Mouse (Mus musculus) stomach, embryonic 16.5 days (tissue): ENCODE data around the gene Smarcc2. TPM values are rescaled to one million over a fixed set of nuclear protein-coding genes. Genes with fewer than 3 reads are reported as not detected.

Source experiments
- ATAC-seq: fragments of 200-750 bp; cut with Nextera tagmentation; 2 replicates; pipeline ENCODE4 v1.8.0; 2017; ENCODE audit warnings: moderate number of reproducible peaks, moderate TSS enrichment; ENCODE audit not compliant: insufficient read depth, low FRiP score
- H3K27ac ChIP-seq: fragments of 300-500 bp; sonication (generic); 2 replicates; pipeline ENCODE4 v1.5.1; 2014; ENCODE audit warnings: low read length
- H3K27me3 ChIP-seq: fragments of 300-500 bp; sonication (generic); 2 replicates; pipeline ENCODE4 v1.6.1; 2014; ENCODE audit warnings: low read length, control low read depth, mixed read lengths; ENCODE audit not compliant: control insufficient read depth, insufficient read depth
- H3K36me3 ChIP-seq: fragments of 300-500 bp; sonication (generic); 2 replicates; pipeline ENCODE4 v1.6.1; 2014; ENCODE audit warnings: low read length; ENCODE audit not compliant: control insufficient read depth, insufficient read depth
- H3K4me1 ChIP-seq: fragments of 300-500 bp; sonication (generic); 2 replicates; pipeline ENCODE4 v1.6.1; 2014; ENCODE audit warnings: low read length, control low read depth, mixed read lengths; ENCODE audit not compliant: control insufficient read depth, insufficient read depth
- H3K4me2 ChIP-seq: fragments of 300-500 bp; sonication (generic); 2 replicates; pipeline ENCODE4 v1.6.1; 2014; ENCODE audit warnings: low read depth, low read length, mixed read lengths
- H3K4me3 ChIP-seq: fragments of 300-500 bp; sonication (generic); replicated peaks from 2 replicates; pipeline ENCODE4 v1.5.1; 2014; ENCODE audit warnings: mild to moderate bottlenecking, low read length
- H3K9ac ChIP-seq: fragments of 300-500 bp; sonication (generic); 2 replicates; pipeline ENCODE4 v1.6.1; 2014; ENCODE audit warnings: low read length
- H3K9me3 ChIP-seq: fragments of 300-500 bp; sonication (generic); replicated peaks from 2 replicates; pipeline ENCODE4 v1.6.1; 2016; ENCODE audit warnings: low read length, control low read depth; ENCODE audit not compliant: control insufficient read depth
- WGBS: fragments of 180-500 bp; shearing (Covaris S2); extraction: QIAGEN DNeasy Blood & Tissue Kit; methylation state at CpG from one replicate; pipeline ENCODE4 v1.1.7; 2014; 5-methylcytosine and 5-hydroxymethylcytosine counted together
- microRNA-seq: library from miRNA; unstranded; fragments of <30 nt; microRNA quantifications from one replicate; pipeline ENCODE4, GENCODE M21; 2016
- polyA plus RNA-seq: library from polyadenylated mRNA; unstranded; fragments of >200 nt; fragmentation: Nextera tagmentation; extraction: Ambion mirVana; gene quantifications from 2 replicates; pipeline ENCODE4 v1.2.1, GENCODE M21; 2015

Gene Smarcc2
- polyA plus RNA-seq, 1 experiment from 2014 or later = 62.4 TPM

GRCm38 (mm10) chr10:128538340-128538870, 79.4 kb downstream of the Smarcc2 start:
- 88% methylated on average over 1 of the region's 1 CpGs for WGBS
- H3K27me3 ChIP-seq = no peaks in the 10 kb centered on the region
- H3K36me3 ChIP-seq = 0 out of 2 replicates have a peak, but pooled peaks cover 5% of the 10 kb centered on the region
- no peak overlapping the region for H3K4me3 ChIP-seq
- ATAC-seq = no peak
- H3K4me2 ChIP-seq = no peak overlapping the region
- H3K9ac ChIP-seq = no peak overlapping the region
- H3K27ac ChIP-seq = no peak overlapping the region
- H3K9me3 ChIP-seq = no peaks in the 10 kb centered on the region
- H3K4me1 ChIP-seq = no peaks in the 10 kb centered on the region

Small RNA genes lying within 50 kb of the gene (microRNA-seq; reads per million reads assigned to microRNA genes)
- gene Mir6916 = not detected
- gene Mir8105 = 0.50 reads per million

Other genes with a start within 250 kb of the Smarcc2 start
- 32.4 and 33.5 TPM in 2 replicates for gene Spryd4, start 247.4 kb upstream of the Smarcc2 start, polyA plus RNA-seq
- not detected in 2 replicates for gene Mip, start 233.4 kb upstream of the Smarcc2 start, polyA plus RNA-seq
- 30.4 and 35.0 TPM in 2 replicates for gene Timeless, start 227.2 kb upstream of the Smarcc2 start, polyA plus RNA-seq
- 0.52 and 0.66 TPM in 2 replicates for gene Apon, start 205.2 kb upstream of the Smarcc2 start, polyA plus RNA-seq
- 5.7 and 7.3 TPM in 2 replicates for gene Apof, start 190.6 kb upstream of the Smarcc2 start, polyA plus RNA-seq
- gene Stat2, start 188.7 kb upstream of the Smarcc2 start, polyA plus RNA-seq = 14.1 and 16.1 TPM in 2 replicates
- 0.55 and 0.57 TPM in 2 replicates for gene Il23a, start 160.5 kb upstream of the Smarcc2 start, polyA plus RNA-seq
- 29.0 and 30.4 TPM in 2 replicates for gene Pan2, start 155.9 kb upstream of the Smarcc2 start, polyA plus RNA-seq
- gene Cnpy2, start 136.8 kb upstream of the Smarcc2 start, polyA plus RNA-seq = 310 and 315 TPM in 2 replicates
- 221 and 230 TPM in 2 replicates for gene Cs, start 121.5 kb upstream of the Smarcc2 start, polyA plus RNA-seq
- gene Coq10a, start 90.3 kb upstream of the Smarcc2 start, polyA plus RNA-seq = 3.4 and 3.5 TPM in 2 replicates
- gene Ankrd52, start 82.1 kb upstream of the Smarcc2 start, polyA plus RNA-seq = 8.4 and 10.0 TPM in 2 replicates
- gene Slc39a5, start 58.0 kb upstream of the Smarcc2 start, polyA plus RNA-seq = 28.7 and 32.9 TPM in 2 replicates
- gene Nabp2, start 47.8 kb upstream of the Smarcc2 start, polyA plus RNA-seq = 72.0 and 75.5 TPM in 2 replicates
- 37.0 and 38.5 TPM in 2 replicates for gene Rnf41, start 47.6 kb upstream of the Smarcc2 start, polyA plus RNA-seq
- 2,126 and 2,216 TPM in 2 replicates for gene Myl6, start 34.9 kb downstream of the Smarcc2 start, polyA plus RNA-seq
- 2.7 and 3.9 TPM in 2 replicates for gene Myl6b, start 39.4 kb downstream of the Smarcc2 start, polyA plus RNA-seq
- 32.9 TPM in 2 replicates for gene Esyt1, start 66.6 kb downstream of the Smarcc2 start, polyA plus RNA-seq
- 10.7 and 10.8 TPM in 2 replicates for gene Zc3h10, start 88.5 kb downstream of the Smarcc2 start, polyA plus RNA-seq
- gene Rpl41, start 90.1 kb downstream of the Smarcc2 start, polyA plus RNA-seq = 3,732 and 3,890 TPM in 2 replicates
- 198 and 206 TPM in 2 replicates for gene Pa2g4, start 106.7 kb downstream of the Smarcc2 start, polyA plus RNA-seq
- gene Erbb3, start 130.4 kb downstream of the Smarcc2 start, polyA plus RNA-seq = 32.0 and 38.0 TPM in 2 replicates
- 553 and 704 TPM in 2 replicates for gene Rps26, start 167.5 kb downstream of the Smarcc2 start, polyA plus RNA-seq
- gene Ikzf4, start 186.7 kb downstream of the Smarcc2 start, polyA plus RNA-seq = 2.1 and 2.5 TPM in 2 replicates
- gene Suox, start 214.8 kb downstream of the Smarcc2 start, polyA plus RNA-seq = 17.7 and 24.4 TPM in 2 replicates
- 85.1 and 87.8 TPM in 2 replicates for gene Rab5b, start 237.0 kb downstream of the Smarcc2 start, polyA plus RNA-seq
- 1.6 and 3.0 TPM in 2 replicates for gene Pmel, start 244.9 kb downstream of the Smarcc2 start, polyA plus RNA-seq
- 76.7 and 81.2 TPM in 2 replicates for gene Cdk2, start 245.8 kb downstream of the Smarcc2 start, polyA plus RNA-seq